In genomic region chr3:89136365-89136764, GRCm38 (mm10) we compare ENCODE assay signal across 9 mouse cellular contexts. TPM values are rescaled to one million over a fixed set of nuclear protein-coding genes. Genes with fewer than 3 reads are reported as not detected.
DNase-seq lines count a peak whose midpoint lies in the region; ATAC-seq and TF ChIP-seq lines count a peak whose summit lies in the region.
"Had no signal": no experiment of that assay in that cellular context is flagged by ENCODE, and none has a peak within 500 bp of the region (broad histone marks: within the 10 kb centered on the region; RNA-seq: fewer than 3 reads in every experiment).

No protein-coding gene starts in this region.

- H3K27ac ChIP-seq in hindbrain, embryonic 12.5 days = 0 out of 2 replicates have a peak overlapping the region, but pooled peaks have one; percentile 23
- H3K27ac ChIP-seq in hindbrain, embryonic 16.5 days (ENCODE audit: low read depth, low read length) = no peak overlapping the region
- no peak overlapping the region for H3K27ac ChIP-seq in stomach, embryonic 14.5 days (ENCODE audit: low read length)
- H3K27ac ChIP-seq: limb, embryonic 12.5 days had no signal

- WGBS in hindbrain, embryonic 12.5 days = 27% methylated on average over 9 of the region's 9 CpGs
- WGBS in hindbrain, embryonic 16.5 days = 30% methylated on average over 9 of the region's 9 CpGs
- 30% methylated on average over 9 of the region's 9 CpGs for WGBS in stomach, embryonic 14.5 days

- peak; percentile 23; the same call in 1 of the 2 replicates for TF ChIP-seq CTCF in brain, embryonic 14.5 days (IDR thresholded peaks at IDR 0.05; ENCODE audit: borderline replicate concordance, extremely low read depth, insufficient read depth, insufficient read length)

- TF ChIP-seq POLR2A in brain, embryonic 14.5 days (IDR thresholded peaks at IDR 0.05; ENCODE audit: borderline replicate concordance, extremely low read depth, insufficient read depth, insufficient read length, poor library complexity, severe bottlenecking) = no peak

- no peaks in the 10 kb centered on the region for H3K27me3 ChIP-seq in hindbrain, embryonic 12.5 days
- no peaks in the 10 kb centered on the region for H3K27me3 ChIP-seq in hindbrain, embryonic 16.5 days (replicated peaks; ENCODE audit: control insufficient read depth, insufficient read depth, low read length)
- no peaks in the 10 kb centered on the region for H3K27me3 ChIP-seq in stomach, embryonic 14.5 days (ENCODE audit: control insufficient read depth, insufficient read depth, low read length)

- peaks cover 7% of the 10 kb centered on the region for H3K4me1 ChIP-seq in hindbrain, embryonic 12.5 days
- H3K4me1 ChIP-seq in hindbrain, embryonic 16.5 days (ENCODE audit: control insufficient read depth, insufficient read depth, low read depth, low read length) = peaks cover 5% of the 10 kb centered on the region; the same call in 1 of the 2 replicates
- H3K4me1 ChIP-seq in stomach, embryonic 14.5 days (ENCODE audit: control insufficient read depth, insufficient read depth, low read length) = no peaks in the 10 kb centered on the region

- no peaks in the 10 kb centered on the region for H3K36me3 ChIP-seq in hindbrain, embryonic 12.5 days
- no peaks in the 10 kb centered on the region for H3K36me3 ChIP-seq in hindbrain, embryonic 16.5 days (ENCODE audit: control insufficient read depth, insufficient read depth, low read length)
- no peaks in the 10 kb centered on the region for H3K36me3 ChIP-seq in stomach, embryonic 14.5 days (ENCODE audit: control insufficient read depth, insufficient read depth, low read length)
- H3K36me3 ChIP-seq: limb, embryonic 12.5 days had no signal

- H3K9ac ChIP-seq in hindbrain, embryonic 12.5 days = no peak overlapping the region
- H3K9ac ChIP-seq in hindbrain, embryonic 16.5 days (ENCODE audit: low read depth, low read length) = no peak overlapping the region
- H3K9ac ChIP-seq in stomach, embryonic 14.5 days (replicated peaks; ENCODE audit: low read depth, low read length) = no peak overlapping the region
- H3K9ac ChIP-seq: limb, embryonic 12.5 days had no signal

- H3K4me2 ChIP-seq in hindbrain, embryonic 12.5 days (replicated peaks) = no peak overlapping the region
- H3K4me2 ChIP-seq in hindbrain, embryonic 16.5 days (ENCODE audit: low read length) = no peak overlapping the region
- H3K4me2 ChIP-seq in stomach, embryonic 14.5 days (replicated peaks; ENCODE audit: low read depth, low read length) = no peak overlapping the region
- H3K4me2 ChIP-seq: limb, embryonic 12.5 days had no signal

- no peak for DNase-seq in brain, embryonic 14.5 days (ENCODE audit: low read depth)
- DNase-seq in kidney, adult 9 months = peak; percentile 95
- DNase-seq in cerebellum, adult 9-11 months = no peak
- DNase-seq in adrenal gland, postnatal 10 days = no peak
- no peak for DNase-seq in ovary, postnatal 14 days (ENCODE audit: low spot score)

- no peak for ATAC-seq in hindbrain, embryonic 12.5 days (ENCODE audit: low FRiP score)
- ATAC-seq in hindbrain, embryonic 16.5 days = no peak
- peak; percentile 86 for ATAC-seq in stomach, embryonic 14.5 days (ENCODE audit: insufficient number of reproducible peaks, insufficient read depth, low FRiP score, low read depth)

- no peaks in the 10 kb centered on the region for H3K9me3 ChIP-seq in hindbrain, embryonic 12.5 days (replicated peaks)
- H3K9me3 ChIP-seq in hindbrain, embryonic 16.5 days (ENCODE audit: control insufficient read depth, low read length) = no peaks in the 10 kb centered on the region
- no peaks in the 10 kb centered on the region for H3K9me3 ChIP-seq in stomach, embryonic 14.5 days (ENCODE audit: control insufficient read depth, low read depth, low read length)
- H3K9me3 ChIP-seq: limb, embryonic 12.5 days had no signal

- no peak overlapping the region for H3K4me3 ChIP-seq in hindbrain, embryonic 12.5 days
- H3K4me3 ChIP-seq in hindbrain, embryonic 16.5 days (ENCODE audit: low read length) = no peak overlapping the region
- no peak overlapping the region for H3K4me3 ChIP-seq in stomach, embryonic 14.5 days (ENCODE audit: low read depth, low read length)
- H3K4me3 ChIP-seq: limb, embryonic 12.5 days had no signal

RNA-seq across cellular contexts. Expression of gene Pklr, which starts 0.4 kb away (rescaled TPM):
- polyA plus RNA-seq in hindbrain, embryonic 12.5 days (2016; fragmentation: Nextera tagmentation; extraction: Ambion mirVana) = 0.25 and 0.96 TPM in 2 replicates
- polyA plus RNA-seq in hindbrain, embryonic 16.5 days (2015; fragmentation: Nextera tagmentation; extraction: Ambion mirVana) = 0.10 and 0.11 TPM in 2 replicates
- 0.14 and 0.21 TPM in 2 replicates for polyA plus RNA-seq in brain, embryonic 14.5 days (2012; rRNA removed)
- polyA plus RNA-seq in stomach, embryonic 14.5 days (2014; fragmentation: Nextera tagmentation; extraction: Ambion mirVana) = 2.8 and 3.3 TPM in 2 replicates
- 10 to 100 TPM; 15.2 to 41.1 TPM for total RNA-seq in adrenal gland, postnatal 10 days (2021)

RNA-seq across cellular contexts. Expression of gene Hcn3, which starts 23.6 kb away (rescaled TPM):
- polyA plus RNA-seq in hindbrain, embryonic 12.5 days (2016; fragmentation: Nextera tagmentation; extraction: Ambion mirVana) = 20.7 and 22.3 TPM in 2 replicates
- polyA plus RNA-seq in hindbrain, embryonic 16.5 days (2015; fragmentation: Nextera tagmentation; extraction: Ambion mirVana) = 58.1 and 58.4 TPM in 2 replicates
- 61.6 and 68.6 TPM in 2 replicates for polyA plus RNA-seq in brain, embryonic 14.5 days (2012; rRNA removed)
- 1.4 and 1.9 TPM in 2 replicates for polyA plus RNA-seq in stomach, embryonic 14.5 days (2014; fragmentation: Nextera tagmentation; extraction: Ambion mirVana)
- total RNA-seq in adrenal gland, postnatal 10 days (2021) = 1 to 10 TPM; 2.2 to 5.7 TPM

RNA-seq across cellular contexts. Expression of gene Clk2, which starts 28.2 kb away (rescaled TPM):
- 38.8 and 44.4 TPM in 2 replicates for polyA plus RNA-seq in hindbrain, embryonic 12.5 days (2016; fragmentation: Nextera tagmentation; extraction: Ambion mirVana)
- 17.3 and 18.8 TPM in 2 replicates for polyA plus RNA-seq in hindbrain, embryonic 16.5 days (2015; fragmentation: Nextera tagmentation; extraction: Ambion mirVana)
- 103 and 123 TPM in 2 replicates for polyA plus RNA-seq in brain, embryonic 14.5 days (2012; rRNA removed)
- 32.7 and 35.1 TPM in 2 replicates for polyA plus RNA-seq in stomach, embryonic 14.5 days (2014; fragmentation: Nextera tagmentation; extraction: Ambion mirVana)
- 10 to 100 TPM; 42.0 to 65.6 TPM for total RNA-seq in adrenal gland, postnatal 10 days (2021)

RNA-seq across cellular contexts. Expression of gene Fdps, which starts 34.6 kb away (rescaled TPM):
- 284 TPM in 2 replicates for polyA plus RNA-seq in hindbrain, embryonic 12.5 days (2016; fragmentation: Nextera tagmentation; extraction: Ambion mirVana)
- 511 and 525 TPM in 2 replicates for polyA plus RNA-seq in hindbrain, embryonic 16.5 days (2015; fragmentation: Nextera tagmentation; extraction: Ambion mirVana)
- 169 and 202 TPM in 2 replicates for polyA plus RNA-seq in brain, embryonic 14.5 days (2012; rRNA removed)
- 247 and 278 TPM in 2 replicates for polyA plus RNA-seq in stomach, embryonic 14.5 days (2014; fragmentation: Nextera tagmentation; extraction: Ambion mirVana)
- 10 to 100 TPM; 56.9 to 70.2 TPM for total RNA-seq in adrenal gland, postnatal 10 days (2021)

RNA-seq across cellular contexts. Expression of gene Gm43738, which starts 35.5 kb away (rescaled TPM):
- polyA plus RNA-seq in hindbrain, embryonic 12.5 days (2016; fragmentation: Nextera tagmentation; extraction: Ambion mirVana) = not detected in 2 replicates
- polyA plus RNA-seq in hindbrain, embryonic 16.5 days (2015; fragmentation: Nextera tagmentation; extraction: Ambion mirVana) = not detected in 2 replicates
- 0.03 and 0.05 TPM in 2 replicates for polyA plus RNA-seq in brain, embryonic 14.5 days (2012; rRNA removed)
- polyA plus RNA-seq in stomach, embryonic 14.5 days (2014; fragmentation: Nextera tagmentation; extraction: Ambion mirVana) = not detected in 2 replicates
- total RNA-seq in adrenal gland, postnatal 10 days (2021) = not detected
